Mouse (Mus musculus): Measurements from ENCODE around the gene 2310057J18Rik.
"Not testable (repeated sequence)": the region's sequence is repeated elsewhere in the genome, so short reads cannot be mapped to it uniquely, and the experiment has no call there.

2310057J18Rik gene

GRCm38 (mm10) chr10:28986203-28986602 is at the start of gene 2310057J18Rik:
TSS of gene 2310057J18Rik (minus strand) at chr10:28986303.
- ATAC-seq (ENCODE audit: low TSS enrichment): no peak

- not testable (repeated sequence) for ATAC-seq (ENCODE audit: low TSS enrichment)
Observed at GRCm38 (mm10) chr10:29029960-29030359, 43.9 kb upstream of the 2310057J18Rik start.

GRCm38 (mm10) chr10:29019496-29020270 is 33.6 kb upstream of the 2310057J18Rik start:
- ATAC-seq (ENCODE audit: low TSS enrichment): no peak

- no peak for ATAC-seq (ENCODE audit: low TSS enrichment)
Observed at GRCm38 (mm10) chr10:28997776-28998175, 11.7 kb upstream of the 2310057J18Rik start.

GRCm38 (mm10) chr10:28988990-28989389 is 2.9 kb upstream of the 2310057J18Rik start:
- ATAC-seq (ENCODE audit: low TSS enrichment): no peak

GRCm38 (mm10) chr10:28968189-28968588 is 17.9 kb downstream of the 2310057J18Rik start:
- no peak for ATAC-seq (ENCODE audit: low TSS enrichment)

- ATAC-seq (ENCODE audit: low TSS enrichment): peak; percentile 96
Observed at GRCm38 (mm10) chr10:28955138-28955537, 31.0 kb downstream of the 2310057J18Rik start.

- peak; percentile 59; the same call in 1 of the 2 replicates for ATAC-seq (ENCODE audit: low TSS enrichment)
Observed at GRCm38 (mm10) chr10:28954515-28954914, 31.6 kb downstream of the 2310057J18Rik start.

Data from frontal cortex, adult (tissue).